Mouse (Mus musculus): ENCODE data around the gene Syne3.

Gene Syne3

DNA sequence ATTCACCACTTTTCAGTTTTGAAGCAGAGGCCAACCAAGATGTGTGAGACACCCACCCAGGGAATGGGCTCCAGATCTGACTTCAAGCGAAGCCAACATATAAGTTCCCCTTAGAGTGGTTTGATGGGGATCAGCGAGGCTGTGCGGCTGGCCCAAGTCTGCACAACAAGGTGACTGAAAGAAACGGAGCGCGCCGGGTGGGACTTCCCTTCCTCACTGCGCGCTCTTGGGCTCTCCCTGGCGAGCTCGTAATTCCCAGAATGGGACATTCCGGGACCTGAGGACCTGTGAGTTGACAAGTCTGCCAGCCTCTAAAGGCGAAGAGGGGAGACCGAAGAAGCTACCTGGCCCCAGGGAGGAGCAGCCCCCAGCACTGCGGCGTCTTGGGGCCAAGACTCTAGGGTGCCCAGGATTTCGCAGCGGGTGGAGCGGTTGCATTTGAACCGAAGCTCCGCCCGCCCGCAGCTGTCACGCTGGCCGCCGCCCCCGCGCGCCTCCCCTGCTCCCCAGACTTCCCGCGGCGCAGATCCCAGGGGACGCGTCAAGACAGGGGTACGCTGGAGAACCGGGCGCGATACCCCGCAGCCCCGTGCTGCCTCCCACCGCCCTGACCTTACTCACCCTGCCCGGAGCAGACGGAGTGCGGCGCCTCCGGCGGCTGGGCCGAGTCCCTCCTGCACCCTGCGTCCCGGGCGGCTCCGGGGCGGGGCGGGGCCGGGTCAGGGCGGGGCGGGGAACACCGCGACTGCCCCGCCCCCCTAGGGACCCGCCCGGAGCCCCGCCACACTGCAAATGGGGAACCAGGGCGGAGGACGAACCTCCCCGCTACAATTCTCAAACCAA, at the start of gene Syne3:
Gene Syne3 (minus strand): TSS at position 440 of the 843 bp plus-strand sequence.
- DNase-seq, result peak; percentile 82 to 89

DNA sequence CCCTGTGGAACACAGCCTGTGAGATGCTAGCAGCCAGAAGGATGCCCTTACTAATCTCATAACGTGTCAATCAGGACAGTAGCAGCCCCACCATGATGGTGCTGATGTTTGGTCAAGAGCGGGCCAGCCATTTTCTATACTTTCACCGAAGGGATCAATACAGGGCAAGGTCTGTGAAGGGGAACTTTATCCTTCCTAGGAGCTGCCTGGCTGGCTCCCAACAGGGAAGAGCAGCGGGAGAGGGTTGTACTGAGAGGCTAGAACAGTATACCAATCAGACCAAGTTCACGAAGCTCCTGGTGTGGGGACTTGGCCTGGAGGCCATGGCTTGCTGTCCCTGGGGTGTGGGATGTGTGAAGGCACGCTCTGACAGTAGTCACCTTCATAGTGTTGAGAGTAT, 45.7 kb upstream of the Syne3 start:
- DNase-seq, result no peak

DNA sequence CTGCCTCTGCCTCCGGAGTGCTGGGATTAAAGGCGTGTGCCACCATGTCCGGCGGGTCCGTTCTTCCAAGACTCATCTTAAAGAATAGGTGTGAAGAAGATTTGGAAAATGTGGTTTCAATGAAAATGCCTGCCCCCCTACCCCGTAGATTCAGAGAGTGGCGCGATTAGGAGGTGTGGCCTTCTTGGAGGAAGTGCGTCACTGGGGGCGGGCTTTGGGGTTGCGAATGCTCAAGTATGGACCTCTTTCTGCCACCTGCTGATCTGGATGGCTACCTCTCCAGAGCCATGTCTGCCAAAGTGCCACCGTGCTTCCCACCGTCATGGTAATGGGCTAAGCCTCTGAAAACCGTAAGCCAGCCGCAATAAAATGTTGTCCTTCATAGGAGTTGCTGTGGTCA, 44.4 kb upstream of the Syne3 start:
- no peak for DNase-seq

DNA sequence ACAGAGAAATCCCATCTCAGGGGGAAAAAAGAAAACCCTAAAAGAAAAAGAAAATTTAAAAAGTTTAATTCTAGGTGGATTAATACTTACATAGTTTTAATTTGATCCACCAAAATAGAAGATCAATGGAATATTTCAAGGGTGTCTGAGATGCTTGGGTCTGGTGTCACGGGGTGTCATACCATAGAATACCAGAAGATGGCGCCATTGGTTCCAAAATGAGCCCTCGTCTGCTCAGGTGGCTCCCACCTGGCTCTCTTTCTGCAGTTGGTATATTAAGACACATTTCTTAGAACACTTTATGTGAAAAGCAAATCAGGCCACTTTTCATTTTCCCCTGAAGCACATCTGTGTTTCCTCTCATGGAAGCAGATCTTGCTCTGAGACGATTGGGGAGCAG, 41.3 kb upstream of the Syne3 start:
- DNase-seq, result peak; percentile 75 to 77

DNA sequence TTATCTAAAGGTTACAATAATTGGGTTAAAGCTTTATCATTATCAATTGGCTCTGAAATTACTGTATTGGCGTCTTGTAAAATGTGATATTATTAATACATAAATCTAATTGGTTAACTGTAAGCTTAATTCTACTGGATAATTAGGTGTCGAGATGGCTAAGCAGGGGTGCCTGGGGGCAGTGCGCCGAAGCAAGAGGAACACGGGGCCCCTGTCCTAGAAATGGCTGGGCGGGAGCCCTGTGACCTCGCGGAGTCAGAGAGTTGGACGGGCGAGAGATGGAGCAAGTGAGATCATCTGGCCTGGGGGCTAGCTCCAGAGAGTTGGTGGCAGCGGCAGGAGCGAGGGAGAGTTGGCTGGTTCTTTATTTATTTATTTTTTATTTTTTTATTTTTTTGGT, 40.2 kb upstream of the Syne3 start:
- no peak for DNase-seq

DNA sequence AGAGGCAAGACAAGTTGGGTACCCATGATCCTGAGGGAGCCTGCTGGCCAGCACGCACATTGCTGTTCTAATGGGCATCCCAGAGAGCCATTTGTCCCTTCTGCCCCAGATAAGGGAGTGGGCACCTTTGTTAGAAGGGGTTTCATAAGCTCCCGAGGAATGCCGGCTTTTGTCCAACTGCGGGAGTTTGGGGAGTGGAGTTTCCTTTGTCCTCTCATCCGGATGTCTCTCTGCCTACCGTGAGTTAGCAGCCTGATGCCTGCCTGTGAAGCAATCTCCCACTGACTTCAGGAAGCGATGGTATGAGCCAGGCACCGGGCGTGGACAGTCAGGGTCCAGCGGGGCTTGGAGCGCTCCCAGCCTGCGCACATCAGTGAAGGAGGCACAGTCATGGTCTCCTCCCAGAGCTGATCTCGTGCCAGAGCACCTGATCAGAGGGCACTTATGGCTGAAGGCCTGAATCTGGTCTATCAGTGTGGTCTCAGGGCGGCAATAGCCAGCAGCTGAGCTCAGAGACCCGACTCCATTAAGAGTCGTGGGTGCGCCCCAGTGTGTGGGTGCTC, 38.8 kb upstream of the Syne3 start:
- no peak for DNase-seq

DNA sequence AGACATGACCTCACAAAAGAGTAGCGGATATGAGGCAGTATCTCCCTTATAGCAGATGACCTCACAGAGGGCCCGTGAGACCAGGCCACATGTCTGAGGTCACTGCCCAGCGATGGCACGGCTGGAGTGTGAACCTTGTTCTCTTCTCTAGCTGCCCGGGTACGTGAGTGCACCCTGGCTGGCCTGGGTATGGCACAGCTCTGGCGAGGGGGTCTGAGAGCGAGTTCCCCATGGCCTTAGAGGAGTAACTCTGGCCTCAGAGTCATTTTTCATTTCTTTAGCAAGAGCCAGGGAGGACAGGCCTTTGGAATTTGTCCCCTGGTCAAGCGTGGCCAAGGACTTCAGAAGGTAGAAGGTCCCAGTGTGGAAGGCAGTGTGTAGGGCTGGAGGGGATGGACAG, 35.2 kb upstream of the Syne3 start:
- DNase-seq, result peak in 1 of 2 experiments; percentile 36

DNA sequence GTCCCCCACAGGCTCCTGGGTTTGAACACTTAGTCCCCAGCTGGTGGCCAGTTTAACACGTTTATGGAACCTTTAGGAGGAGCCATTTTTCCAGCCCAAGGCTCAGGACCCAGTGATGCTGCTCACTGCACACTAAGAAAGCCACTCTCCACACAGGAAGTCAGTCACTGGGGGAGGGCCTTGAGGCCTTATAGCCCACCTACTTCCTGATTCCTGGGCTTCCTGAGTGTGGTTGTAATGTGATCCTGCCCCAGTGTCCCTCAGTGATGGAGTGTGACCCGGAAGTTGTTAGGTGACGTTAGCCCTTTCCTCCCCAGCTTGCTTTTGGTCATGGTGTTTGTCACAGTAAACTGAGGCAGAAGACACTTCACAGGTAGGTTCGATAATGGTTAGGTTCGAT, 33.5 kb upstream of the Syne3 start:
- DNase-seq, result no peak

DNA sequence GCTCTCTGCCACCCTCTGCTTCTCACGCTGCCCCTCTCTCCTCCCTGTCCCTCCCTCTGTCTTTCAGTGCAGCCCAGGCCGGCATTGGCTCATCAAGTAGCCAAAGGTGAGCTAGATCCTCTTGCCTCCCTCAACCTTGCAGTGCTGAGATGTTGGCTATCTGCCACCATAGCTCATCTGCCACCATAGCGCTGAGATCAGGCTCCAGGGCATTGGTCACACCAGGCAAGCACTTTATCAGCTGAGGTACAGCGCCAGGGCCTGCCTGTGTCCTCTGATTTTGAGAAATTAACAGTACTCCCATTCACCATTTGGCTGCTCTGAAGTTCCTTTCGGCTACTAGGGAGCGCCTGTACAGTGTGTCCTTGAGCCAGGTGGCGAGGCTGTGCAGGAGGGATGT, 31.3 kb upstream of the Syne3 start:
- DNase-seq, result no peak

DNA sequence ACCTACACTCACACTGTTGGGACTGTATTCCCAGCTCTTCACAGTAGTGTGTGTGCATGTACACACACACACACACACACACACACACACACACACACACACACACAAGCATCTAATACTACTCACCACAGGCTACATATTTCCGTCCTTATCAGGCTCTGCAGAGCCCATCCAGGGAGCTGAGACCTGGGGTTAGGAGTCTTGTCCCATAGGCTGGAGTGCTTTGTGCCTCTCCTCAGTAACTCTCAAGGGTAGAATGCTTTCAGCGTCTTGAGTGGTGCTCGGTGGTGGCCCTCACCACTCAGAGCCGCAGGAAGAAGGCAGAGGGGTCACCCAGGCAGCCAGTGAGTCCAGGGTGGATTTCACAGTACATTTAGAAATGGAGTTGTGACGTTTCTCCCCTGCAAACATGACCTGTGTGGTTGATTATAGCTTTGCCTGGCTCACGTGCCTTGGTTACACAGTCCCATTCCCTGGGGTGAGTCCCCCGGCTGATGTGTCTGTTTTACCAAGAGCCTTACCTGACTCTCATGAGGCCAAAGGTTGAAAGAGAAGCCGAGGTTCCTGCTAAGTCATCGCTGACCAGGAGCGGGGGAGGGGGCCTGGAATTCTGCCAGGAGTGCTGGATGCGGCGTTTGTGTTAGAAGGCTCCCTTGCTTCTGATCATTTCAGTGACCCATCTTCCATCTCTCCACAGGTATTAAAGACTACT, 30.1 kb upstream of the Syne3 start:
- peak; percentile 62 to 73 for DNase-seq

DNA sequence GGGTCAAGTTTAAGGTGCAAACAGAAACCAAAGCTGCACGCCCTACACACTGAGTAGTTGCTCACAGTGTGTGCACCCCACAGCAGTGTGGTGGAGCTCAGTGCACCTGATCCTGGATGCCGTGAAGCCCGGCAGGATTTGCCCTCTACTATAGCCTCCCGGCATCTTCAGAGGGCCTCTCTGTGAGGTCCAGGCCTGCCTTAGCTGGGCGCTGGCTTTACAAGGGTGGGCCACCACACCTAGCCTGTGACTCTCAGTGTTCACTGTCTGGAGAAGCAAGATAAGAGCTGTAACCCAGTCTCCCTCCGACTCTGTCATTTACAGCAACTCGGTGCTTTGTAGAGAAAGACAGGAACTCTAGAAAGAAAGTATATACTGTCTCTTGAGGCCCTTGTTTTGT, 29.3 kb upstream of the Syne3 start:
- DNase-seq, result no peak

DNA sequence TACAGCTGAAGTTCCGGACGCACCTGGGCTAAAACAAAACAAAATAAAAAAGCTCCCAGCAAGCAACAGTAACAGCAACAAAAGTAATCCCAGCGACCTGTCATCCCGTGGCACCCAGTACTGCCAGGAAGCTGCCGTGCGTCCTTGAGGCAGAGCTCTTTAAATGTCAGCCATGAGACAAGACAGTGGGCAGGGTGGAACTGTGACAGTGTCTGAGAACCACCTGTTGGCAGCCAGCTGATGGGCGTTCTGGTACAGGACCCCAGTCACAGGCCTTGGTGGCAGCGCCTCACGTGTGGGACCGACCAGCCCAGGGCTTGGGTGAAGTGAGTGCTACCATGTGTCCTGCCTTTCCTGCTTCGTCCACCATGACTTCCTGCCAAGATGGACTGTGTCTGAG, 28.6 kb upstream of the Syne3 start:
- no peak for DNase-seq

DNA sequence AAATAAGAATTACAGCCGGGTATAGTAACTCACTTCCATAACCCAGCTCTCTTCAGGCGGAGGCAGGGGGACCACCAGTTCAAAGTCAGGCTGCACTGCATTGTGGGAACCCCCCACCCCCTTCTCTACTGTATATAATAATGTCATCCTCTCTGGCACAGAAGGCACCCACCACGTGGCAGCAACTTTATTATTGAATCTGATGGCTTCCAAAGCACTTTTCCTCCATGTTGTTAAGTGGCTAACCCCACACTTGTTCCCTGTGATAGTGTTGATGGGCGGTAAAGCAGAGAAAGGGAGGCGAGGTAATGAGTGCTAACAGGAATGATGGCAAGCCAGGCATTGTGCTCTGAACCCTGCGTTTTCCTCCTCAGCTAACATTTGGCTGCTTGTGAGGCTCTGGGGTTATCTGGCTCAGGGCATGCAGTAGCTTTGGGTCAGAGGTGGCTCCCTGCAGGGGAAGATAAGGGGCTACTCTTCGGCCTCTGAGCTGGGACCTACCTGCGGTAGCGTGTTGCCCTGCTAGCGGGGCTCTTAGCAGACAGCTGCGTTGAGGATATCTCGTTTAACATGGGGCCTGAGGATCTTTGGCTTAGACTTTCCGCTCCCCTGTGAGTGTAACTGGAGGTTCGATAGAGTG, 24.6 kb upstream of the Syne3 start:
- no peak for DNase-seq

DNA sequence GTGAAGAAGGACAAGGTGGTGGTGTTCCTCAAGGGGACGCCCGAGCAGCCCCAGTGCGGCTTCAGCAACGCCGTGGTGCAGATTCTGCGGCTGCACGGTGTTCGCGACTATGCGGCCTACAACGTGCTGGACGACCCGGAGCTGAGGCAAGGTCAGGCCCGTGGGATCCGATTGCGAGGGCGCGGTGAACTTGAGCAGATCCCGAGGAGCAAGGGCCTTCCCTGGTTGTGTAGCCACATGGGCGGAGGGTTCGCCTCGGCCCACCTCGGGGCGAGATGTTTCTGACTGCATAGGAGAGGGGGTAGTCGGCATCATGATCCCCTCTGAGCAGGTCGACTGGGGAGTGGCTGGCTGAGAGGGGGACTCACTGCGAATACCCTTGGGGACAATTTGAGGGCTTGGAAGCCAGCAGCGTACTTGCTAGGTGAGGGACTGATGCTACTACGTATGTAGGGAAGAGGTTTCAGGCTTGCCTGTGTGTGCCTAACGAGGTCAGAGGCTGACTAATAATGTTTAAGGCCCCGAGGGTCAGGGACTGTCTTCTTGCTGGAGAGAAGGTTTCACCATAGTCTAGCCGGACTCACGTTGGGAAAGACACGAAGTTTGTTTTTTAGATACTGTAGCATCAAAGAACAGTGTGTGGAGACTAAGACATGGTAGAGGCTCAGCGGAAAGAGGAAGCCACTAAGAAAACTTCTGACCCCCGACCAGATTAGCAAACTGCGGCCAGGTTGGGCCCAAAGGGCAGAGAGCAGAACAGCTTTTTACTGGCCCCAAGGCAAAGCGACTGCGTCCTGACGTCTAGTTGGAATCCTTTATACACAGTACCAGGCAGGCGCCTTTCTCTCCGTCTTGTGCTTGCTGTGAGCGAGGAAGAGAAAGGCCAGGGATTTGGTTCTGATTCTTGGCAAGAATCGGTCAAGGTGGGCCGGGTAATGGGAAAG, 23.5 kb upstream of the Syne3 start:
- peak in 1 of 2 experiments; percentile 36 for DNase-seq

DNA sequence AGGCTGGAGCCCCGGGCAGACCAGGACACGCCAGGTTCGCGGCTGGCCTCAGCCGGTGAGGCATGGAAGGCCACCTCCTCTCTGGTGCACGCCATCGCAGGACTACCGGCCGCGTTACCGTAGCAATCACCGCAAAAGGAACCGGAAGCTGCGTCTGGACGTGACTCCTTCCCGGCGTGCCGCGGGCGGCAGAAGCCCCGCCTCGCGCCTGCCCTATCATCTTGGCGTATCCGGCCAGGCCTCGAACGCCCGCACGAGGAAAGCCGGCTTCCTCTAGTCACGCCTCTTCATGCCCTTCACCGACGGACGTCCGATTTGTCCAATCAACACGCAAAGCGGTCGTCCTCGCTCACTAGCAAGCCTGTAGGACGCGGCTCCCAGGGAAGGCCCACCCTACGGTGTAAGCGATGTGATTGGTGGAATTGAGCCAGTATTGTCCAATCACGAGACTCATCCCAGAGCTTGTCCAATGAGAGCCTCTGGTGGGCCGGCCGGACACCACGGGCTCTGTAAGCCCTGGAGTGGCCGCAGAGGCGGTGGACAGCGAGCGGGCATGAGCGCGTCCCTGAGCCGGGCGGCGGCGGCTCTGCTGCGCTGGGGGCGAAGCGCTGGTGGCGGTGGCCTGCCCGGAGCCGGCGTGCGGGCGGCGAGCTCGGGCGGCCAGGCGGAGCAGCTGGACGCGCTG, 22.7 kb upstream of the Syne3 start, which contains the start of gene Glrx5:
Gene Glrx5 (plus strand): TSS at position 542 of the 685 bp plus-strand sequence.
- DNase-seq, result peak; percentile 99 to 100

DNA sequence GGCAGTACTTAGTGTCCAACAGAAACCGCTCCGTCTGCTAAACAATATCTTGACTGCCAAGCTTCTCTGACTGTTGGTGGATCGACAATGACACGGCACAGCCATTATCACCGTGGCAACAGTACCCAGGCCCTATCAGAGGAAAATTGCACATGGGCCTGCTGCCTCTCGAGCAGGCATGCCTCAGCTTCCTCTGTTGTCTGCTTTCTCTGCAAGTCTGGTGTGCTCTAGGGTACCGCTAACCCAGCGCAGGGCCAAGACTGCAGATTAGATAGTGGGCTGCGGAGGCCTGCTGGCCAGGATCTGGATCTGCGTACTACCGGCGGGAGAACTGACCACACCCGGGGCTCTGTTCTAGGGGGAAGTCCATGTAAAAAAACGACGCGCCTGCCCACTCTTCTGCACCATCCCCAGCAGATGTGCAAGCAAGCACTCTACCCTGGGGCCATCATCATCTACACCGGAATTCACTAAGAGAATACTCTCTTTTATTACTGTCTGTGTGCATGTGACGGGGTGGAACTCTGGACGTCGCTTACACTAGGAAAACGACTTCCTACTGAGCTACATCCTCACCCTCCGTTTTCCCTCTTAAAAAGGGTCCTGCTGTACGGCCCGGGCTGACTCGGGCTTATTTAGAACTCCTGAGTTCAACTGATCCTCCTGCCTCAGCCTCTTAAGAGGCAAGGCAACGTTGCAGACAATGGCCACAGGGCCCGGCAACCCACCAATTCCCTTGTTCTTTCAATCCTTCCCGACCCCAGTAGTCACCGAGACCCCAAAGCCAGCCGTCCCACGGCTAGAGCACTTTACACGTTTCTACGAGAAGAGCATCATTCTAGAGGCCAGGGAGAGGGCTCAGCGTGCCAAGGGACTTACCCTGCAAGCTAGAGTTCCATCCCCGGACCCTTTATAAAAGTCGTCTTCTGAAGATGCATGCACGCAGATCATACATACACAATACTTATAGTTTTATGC, 21.8 kb upstream of the Syne3 start:
- peak in 1 of 2 experiments; percentile 35 for DNase-seq

DNA sequence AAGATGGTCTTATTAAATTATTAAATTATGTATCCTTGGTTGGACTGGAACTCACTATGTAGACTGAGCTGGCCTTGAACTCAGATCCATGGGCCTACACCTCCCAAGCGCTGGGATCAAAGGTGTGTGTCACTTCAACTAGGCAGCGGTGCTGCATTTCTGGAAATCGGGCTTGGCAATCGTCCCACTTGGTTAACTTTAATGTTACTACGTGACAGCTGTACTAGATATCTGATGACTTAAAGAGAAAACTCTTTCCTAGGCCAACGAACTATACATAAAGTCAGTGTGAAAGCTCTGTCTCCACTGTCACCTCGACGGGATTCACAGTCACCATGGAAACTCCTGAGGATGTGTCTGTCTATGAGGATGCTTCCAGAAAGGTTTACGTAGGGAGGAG, 20.3 kb upstream of the Syne3 start:
- DNase-seq, result no peak

DNA sequence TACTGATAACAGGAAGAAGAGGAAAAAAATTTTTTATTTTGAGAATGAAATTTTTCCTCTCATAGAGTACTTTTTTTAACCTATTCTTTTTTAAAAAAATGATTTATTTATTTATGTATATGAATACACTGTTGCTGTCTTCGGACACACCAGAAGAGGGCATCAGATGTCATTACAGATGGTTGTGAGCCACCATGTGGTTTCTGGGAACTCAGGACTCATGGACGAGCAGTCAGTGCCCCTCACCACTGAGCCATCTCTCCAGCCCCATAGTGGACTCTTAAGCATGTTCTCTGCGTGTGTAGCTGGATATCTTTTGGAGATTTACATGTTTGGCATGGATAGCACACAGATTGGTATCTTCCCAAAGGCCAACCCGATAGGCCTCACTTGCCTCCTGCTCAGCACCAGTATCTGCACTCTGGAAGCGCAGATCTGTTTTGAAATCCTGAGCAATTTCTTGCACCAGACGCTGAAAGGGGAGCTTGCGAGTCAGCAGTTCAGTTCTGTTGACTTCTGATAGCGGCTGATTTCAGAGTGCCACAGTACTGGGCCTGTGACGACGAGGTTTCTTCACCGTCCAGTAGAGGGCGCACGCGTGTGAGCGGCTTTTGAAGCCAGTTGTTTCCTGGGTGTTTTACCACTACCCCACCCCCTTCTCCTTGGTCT, 17.8 kb upstream of the Syne3 start:
- DNase-seq, result peak; percentile 87 to 90

DNA sequence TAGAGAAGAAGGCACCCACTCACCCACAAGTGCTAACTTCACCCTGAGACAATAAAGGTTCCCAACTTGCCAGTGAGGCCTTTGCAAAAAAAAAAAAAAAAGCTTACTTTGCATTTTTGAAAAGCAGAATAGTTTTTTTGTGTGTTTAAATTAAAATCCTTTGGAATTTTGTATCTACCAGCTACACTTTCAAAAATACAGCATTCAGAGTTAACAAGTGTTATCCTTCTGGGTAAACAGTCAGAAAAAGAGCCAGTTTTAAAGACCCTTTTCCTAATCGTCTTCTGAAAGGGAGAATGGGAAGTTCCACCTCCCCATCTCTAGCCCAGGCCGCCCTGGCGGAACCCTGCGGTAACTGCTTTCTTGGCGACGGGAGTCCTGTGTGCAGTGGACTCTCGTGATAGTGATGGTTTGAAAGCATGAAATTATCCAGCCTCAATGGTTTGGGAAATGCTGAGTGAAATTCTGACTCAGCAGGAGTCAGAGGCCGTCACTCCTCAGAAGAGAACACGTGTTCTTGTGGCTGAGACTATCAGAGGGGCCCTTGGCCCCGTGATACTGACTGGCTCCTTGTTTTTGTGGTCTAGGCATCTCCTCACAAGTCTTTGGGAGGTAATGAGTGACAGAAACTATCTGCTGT, 16.5 kb upstream of the Syne3 start:
- no peak for DNase-seq

Measured in kidney, postnatal 4 days (tissue).